Mouse (Mus musculus) embryonic facial prominence, embryonic 11.5 days (tissue): ENCODE data around the gene Grik3. TPM values are rescaled to one million over a fixed set of nuclear protein-coding genes. Genes with fewer than 3 reads are reported as not detected.

ENCODE experiments used
- ATAC-seq: fragments of 200-750 bp; cut with Nextera tagmentation; replicated peaks from 2 replicates; pipeline ENCODE4 v1.8.0; 2017; ENCODE audit warnings: low read depth; ENCODE audit not compliant: insufficient number of reproducible peaks, low FRiP score, low TSS enrichment
- DNase-seq: peaks from one replicate; pipeline ENCODE4 v3.0.0-alpha.2; 2015; ENCODE audit warnings: low spot score
- H3K27ac ChIP-seq: fragments of 300-500 bp; sonication (generic); replicated peaks from 2 replicates; pipeline ENCODE4 v1.5.1; 2014; ENCODE audit warnings: mild to moderate bottlenecking, low read depth, low read length, control low read depth
- H3K27me3 ChIP-seq: fragments of 300-500 bp; sonication (generic); 2 replicates; pipeline ENCODE4 v1.6.1; 2014; ENCODE audit warnings: mild to moderate bottlenecking, low read length, moderate library complexity, mixed read lengths; ENCODE audit not compliant: control insufficient read depth, insufficient read depth
- H3K36me3 ChIP-seq: fragments of 300-500 bp; sonication (generic); replicated peaks from 2 replicates; pipeline ENCODE4 v1.6.1; 2014; ENCODE audit warnings: low read depth, mild to moderate bottlenecking, low read length, moderate library complexity, mixed read lengths; ENCODE audit not compliant: control insufficient read depth, insufficient read depth
- H3K4me1 ChIP-seq: fragments of 300-500 bp; sonication (generic); 2 replicates; pipeline ENCODE4 v1.6.1; 2014; ENCODE audit warnings: low read length, mixed read lengths; ENCODE audit not compliant: control insufficient read depth, insufficient read depth
- H3K4me2 ChIP-seq: fragments of 300-500 bp; sonication (generic); 2 replicates; pipeline ENCODE4 v1.6.1; 2014; ENCODE audit warnings: low read depth, mild to moderate bottlenecking, control low read depth, low read length, moderate library complexity
- H3K4me3 ChIP-seq: fragments of 300-500 bp; sonication (generic); 2 replicates; pipeline ENCODE4 v1.5.1; 2014; ENCODE audit warnings: low read depth, low read length, control low read depth
- H3K9ac ChIP-seq: fragments of 300-500 bp; sonication (generic); replicated peaks from 2 replicates; pipeline ENCODE4 v1.6.1; 2014; ENCODE audit warnings: mild to moderate bottlenecking, control low read depth, low read length
- H3K9me3 ChIP-seq: fragments of 300-500 bp; sonication (generic); replicated peaks from 2 replicates; pipeline ENCODE4 v1.6.1; 2016; ENCODE audit warnings: mild to moderate bottlenecking, low read length, inconsistent platforms, mixed read lengths; ENCODE audit not compliant: control insufficient read depth
- WGBS: fragments of 180-500 bp; shearing (Covaris S2); extraction: QIAGEN DNeasy Blood & Tissue Kit; methylation state at CpG from one replicate; pipeline ENCODE4 v1.1.7; 2014; 5-methylcytosine and 5-hydroxymethylcytosine counted together
- polyA plus RNA-seq: library from polyadenylated mRNA; unstranded; fragments of >200 nt; fragmentation: Nextera tagmentation; extraction: Ambion mirVana; gene quantifications from 2 replicates; pipeline ENCODE4 v1.2.1, GENCODE M21; 2014

Grik3 gene
- polyA plus RNA-seq, 1 experiment from 2014 or later = 0.45 TPM

- H3K4me3 ChIP-seq = no peak overlapping the region
- no peaks in the 10 kb centered on the region for H3K27me3 ChIP-seq
- H3K4me2 ChIP-seq = no peak overlapping the region
- H3K9ac ChIP-seq = no peak overlapping the region
- H3K27ac ChIP-seq = no peak overlapping the region
- no peak for DNase-seq
- no peak for ATAC-seq
- no peaks in the 10 kb centered on the region for H3K4me1 ChIP-seq
- 89% methylated on average over 9 of the region's 9 CpGs for WGBS
- no peaks in the 10 kb centered on the region for H3K36me3 ChIP-seq
- no peaks in the 10 kb centered on the region for H3K9me3 ChIP-seq
These were observed 134.6 kb downstream of the Grik3 start for GRCm38 (mm10) chr4:125624885-125625678.

- H3K9ac ChIP-seq = no peak overlapping the region
- H3K36me3 ChIP-seq = no peaks in the 10 kb centered on the region
- no peak overlapping the region for H3K27ac ChIP-seq
- H3K4me3 ChIP-seq = no peak overlapping the region
- ATAC-seq (no peak), DNase-seq (no peak)
- no peaks in the 10 kb centered on the region for H3K4me1 ChIP-seq
- H3K9me3 ChIP-seq = no peaks in the 10 kb centered on the region
- H3K27me3 ChIP-seq = no peaks in the 10 kb centered on the region
- 78% methylated on average over 4 of the region's 4 CpGs for WGBS
- no peak overlapping the region for H3K4me2 ChIP-seq
These were observed 139.0 kb downstream of the Grik3 start for GRCm38 (mm10) chr4:125629544-125629943.

- Histone ChIP-seq H3K4me2 (no peak overlapping the region), H3K36me3 (no peaks in the 10 kb centered on the region), H3K9ac (no peak overlapping the region), H3K27me3 (no peaks in the 10 kb centered on the region), H3K4me3 (no peak overlapping the region), H3K27ac (no peak overlapping the region), H3K9me3 (no peaks in the 10 kb centered on the region), H3K4me1 (no peaks in the 10 kb centered on the region)
- WGBS = 78% methylated on average over 11 of the region's 11 CpGs
- ATAC-seq = no peak
- no peak for DNase-seq
These were observed 144.5 kb downstream of the Grik3 start for GRCm38 (mm10) chr4:125635037-125635436.

GRCm38 (mm10) chr4:125636616-125637304, 146.3 kb downstream of the Grik3 start:
- ATAC-seq = no peak

GRCm38 (mm10) chr4:125637364-125637763, 146.9 kb downstream of the Grik3 start:
- no peaks in the 10 kb centered on the region for H3K4me1 ChIP-seq
- WGBS = 82% methylated on average over 13 of the region's 13 CpGs
- no peak overlapping the region for H3K9ac ChIP-seq
- DNase-seq (no peak), ATAC-seq (no peak)
- H3K4me3 ChIP-seq = no peak overlapping the region
- no peaks in the 10 kb centered on the region for H3K27me3 ChIP-seq
- H3K27ac ChIP-seq = no peak overlapping the region
- no peak overlapping the region for H3K4me2 ChIP-seq
- H3K9me3 ChIP-seq = no peaks in the 10 kb centered on the region
- H3K36me3 ChIP-seq = no peaks in the 10 kb centered on the region

More at GRCm38 (mm10) chr4:125636616-125637304, 146.3 kb downstream of the Grik3 start:
- Histone ChIP-seq H3K36me3 (no peaks in the 10 kb centered on the region), H3K4me2 (no peak overlapping the region), H3K4me3 (no peak overlapping the region), H3K27ac (no peak overlapping the region), H3K4me1 (no peaks in the 10 kb centered on the region), H3K9me3 (no peaks in the 10 kb centered on the region), H3K27me3 (no peaks in the 10 kb centered on the region), H3K9ac (no peak overlapping the region)
- no peak for DNase-seq
- 68% methylated on average over 13 of the region's 13 CpGs for WGBS

GRCm38 (mm10) chr4:125640520-125640919, 150.0 kb downstream of the Grik3 start:
- H3K4me2 ChIP-seq = no peak overlapping the region
- H3K36me3 ChIP-seq = no peaks in the 10 kb centered on the region
- no peak overlapping the region for H3K9ac ChIP-seq
- H3K27ac ChIP-seq = no peak overlapping the region
- ATAC-seq (no peak), DNase-seq (no peak)
- H3K4me3 ChIP-seq = no peak overlapping the region
- no peaks in the 10 kb centered on the region for H3K4me1 ChIP-seq
- 72% methylated on average over 9 of the region's 9 CpGs for WGBS
- H3K9me3 ChIP-seq = no peaks in the 10 kb centered on the region
- H3K27me3 ChIP-seq = no peaks in the 10 kb centered on the region

- no peak overlapping the region for H3K27ac ChIP-seq
- DNase-seq (no peak), ATAC-seq (no peak)
- H3K4me1 ChIP-seq = no peaks in the 10 kb centered on the region
- no peaks in the 10 kb centered on the region for H3K36me3 ChIP-seq
- H3K4me3 ChIP-seq = no peak overlapping the region
- no peaks in the 10 kb centered on the region for H3K27me3 ChIP-seq
- H3K9me3 ChIP-seq = no peaks in the 10 kb centered on the region
- no peak overlapping the region for H3K4me2 ChIP-seq
- WGBS = 80% methylated on average over 15 of the region's 15 CpGs
- no peak overlapping the region for H3K9ac ChIP-seq
These were observed 150.6 kb downstream of the Grik3 start for GRCm38 (mm10) chr4:125640921-125641663.
